Mouse (Mus musculus) thymus, postnatal 10 days (tissue): ENCODE measurements around the gene Arid1b.

Experiments
- DNase-seq, 2 experiments: peaks; one replicate each; pipeline ENCODE4 v3.0.0; 2021; ENCODE audit warnings: low spot score in 2 of 2

The Arid1b gene

GRCm38 (mm10) chr17:5112116-5112515 lies 118.0 kb downstream of the Arid1b start:
- DNase-seq = no peak

DNA sequence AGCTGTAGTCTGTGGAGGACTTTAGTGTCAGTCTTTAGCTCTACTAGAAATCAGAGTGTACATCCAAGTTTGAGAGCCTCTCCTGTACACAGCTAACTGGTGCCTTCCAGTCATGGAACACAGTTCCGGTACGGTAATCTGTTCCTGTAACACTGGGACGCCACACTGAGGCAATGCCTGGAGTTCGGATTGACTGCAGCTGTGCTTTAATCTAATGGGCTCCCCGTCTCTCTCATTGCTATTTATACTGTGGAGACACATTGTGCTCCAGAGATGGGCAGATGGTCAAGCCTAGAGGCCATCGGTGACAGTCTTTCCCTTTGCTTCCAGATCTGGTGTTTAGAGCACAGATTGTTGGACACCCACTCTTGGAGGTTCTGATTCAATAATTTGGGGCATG lies 121.8 kb downstream of the Arid1b start:
- DNase-seq = no peak

DNA sequence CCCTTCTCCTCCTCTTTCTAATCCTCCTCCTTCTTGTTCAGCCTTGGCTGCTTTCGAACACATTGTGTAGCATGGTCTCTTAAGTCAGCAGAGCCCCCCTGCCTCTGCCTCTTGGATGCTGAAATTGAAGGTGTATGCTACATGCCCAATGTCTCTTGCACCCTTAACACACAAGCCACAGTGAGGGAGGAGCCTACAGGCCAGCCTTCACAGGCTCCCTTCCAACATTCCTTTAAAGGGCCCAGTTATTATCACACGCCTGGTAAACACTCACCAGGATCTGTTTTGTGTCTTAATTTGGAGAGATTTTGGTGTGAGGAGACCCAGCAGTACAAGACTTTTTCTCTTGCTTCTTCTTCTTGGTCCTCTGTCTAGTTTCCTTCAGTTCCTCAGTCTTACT lies 122.9 kb downstream of the Arid1b start:
- DNase-seq = no peak

GRCm38 (mm10) chr17:5118171-5118570 lies 124.0 kb downstream of the Arid1b start:
- no peak for DNase-seq

- DNase-seq = no peak
Observed at GRCm38 (mm10) chr17:5124643-5125042, 130.5 kb downstream of the Arid1b start.

DNA sequence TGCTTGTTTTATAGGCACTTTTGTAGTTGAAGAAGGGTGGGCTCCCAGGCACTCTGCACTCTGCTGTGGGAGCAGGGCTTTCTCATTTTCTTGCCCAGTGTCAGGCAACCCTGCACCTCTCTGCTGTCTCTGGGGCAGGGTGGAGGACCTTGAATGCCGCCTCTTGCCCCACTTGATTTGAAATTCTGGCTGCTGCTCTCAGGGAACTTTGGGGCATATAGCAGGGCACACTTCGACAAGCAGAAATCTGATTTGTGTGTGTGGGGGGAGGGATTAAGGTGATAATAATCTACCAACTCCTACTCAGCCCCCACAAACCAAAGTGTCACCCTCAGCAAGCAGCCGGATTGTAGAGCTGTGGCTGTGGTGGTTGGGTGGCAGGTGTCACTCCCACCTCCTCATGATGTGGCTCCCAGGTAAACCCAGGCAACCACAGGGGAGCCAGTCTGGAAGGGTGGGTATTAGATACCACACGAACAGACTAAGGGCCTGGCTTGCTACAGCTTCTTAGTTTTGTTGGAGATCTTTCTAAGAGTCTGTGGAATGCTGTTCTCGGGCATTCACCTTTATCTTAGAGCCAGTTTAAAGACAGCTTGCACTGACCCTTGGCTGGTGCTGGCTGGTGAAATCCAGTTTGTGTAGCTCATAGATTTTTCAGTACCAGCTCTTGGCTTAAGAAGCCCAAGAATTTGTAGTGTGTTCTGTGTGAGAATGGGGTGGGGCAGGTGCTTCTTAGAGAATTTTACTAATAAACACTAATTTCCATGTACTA lies 131.1 kb downstream of the Arid1b start:
- peak in 1 of 2 experiments; percentile 18 for DNase-seq

DNA sequence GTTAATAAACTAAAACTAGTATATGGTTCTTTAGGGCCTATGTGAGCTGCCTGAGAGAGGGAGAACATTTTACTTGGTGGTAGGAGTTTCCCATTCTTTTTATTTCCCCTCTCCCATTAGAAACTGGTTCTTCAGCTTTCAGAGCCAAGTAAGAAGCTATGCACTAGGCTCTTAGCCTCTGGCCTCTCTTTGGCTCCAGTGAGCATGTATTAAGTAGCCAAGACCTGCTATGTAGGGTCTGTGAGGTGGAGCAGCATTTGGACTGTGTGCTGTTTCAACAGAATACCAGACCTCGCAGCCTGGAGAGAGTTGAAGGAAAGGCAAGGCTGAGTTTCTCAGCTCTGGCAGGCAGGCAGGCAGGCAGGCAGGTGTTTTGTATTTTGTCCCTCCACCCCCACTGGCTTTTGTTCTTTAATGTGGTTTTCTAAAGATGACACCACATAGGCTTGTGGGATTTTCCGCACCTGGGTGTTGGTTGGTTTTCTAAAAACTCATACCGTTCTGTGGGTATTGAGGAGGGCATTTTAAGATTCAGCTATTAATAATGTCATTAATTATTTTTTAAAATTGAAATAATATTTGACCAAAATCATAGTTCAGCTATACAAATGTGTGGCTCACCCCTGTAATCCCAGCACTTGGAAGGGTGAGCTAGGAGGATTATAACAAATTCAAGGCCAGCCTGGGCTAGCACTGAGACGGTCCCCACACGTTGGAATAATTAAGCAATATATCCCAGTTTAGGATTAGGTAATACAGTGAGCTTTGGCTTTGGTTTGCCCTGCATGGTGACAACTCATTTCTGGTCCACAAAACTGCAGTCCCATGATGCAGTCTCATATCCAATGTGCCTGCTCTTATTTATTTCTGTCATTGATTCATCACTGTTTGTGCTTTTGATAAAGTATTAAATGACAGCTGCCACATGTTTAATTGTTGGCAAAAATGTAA lies 132.0 kb downstream of the Arid1b start:
- peak; percentile 46 to 56 for DNase-seq

DNA sequence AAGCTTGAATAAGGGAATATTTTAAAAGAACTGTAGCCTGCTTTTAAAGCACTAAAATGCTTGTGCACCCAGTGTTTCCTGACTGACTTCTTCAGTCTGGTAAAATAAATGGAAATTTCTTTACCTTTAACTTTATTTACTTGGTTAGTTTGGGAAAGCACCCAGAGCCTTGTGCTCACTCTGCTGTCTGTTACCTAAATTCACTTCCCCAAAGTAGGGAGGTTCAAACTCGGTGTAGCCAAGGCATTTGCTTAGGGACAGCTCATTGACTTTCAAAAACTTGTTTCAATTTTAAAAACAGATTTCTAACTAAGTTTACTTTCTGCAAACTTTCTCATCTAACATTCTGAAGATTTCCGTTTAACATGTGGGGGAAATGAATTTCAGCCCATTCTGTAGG lies 135.5 kb downstream of the Arid1b start:
- DNase-seq = no peak

DNA sequence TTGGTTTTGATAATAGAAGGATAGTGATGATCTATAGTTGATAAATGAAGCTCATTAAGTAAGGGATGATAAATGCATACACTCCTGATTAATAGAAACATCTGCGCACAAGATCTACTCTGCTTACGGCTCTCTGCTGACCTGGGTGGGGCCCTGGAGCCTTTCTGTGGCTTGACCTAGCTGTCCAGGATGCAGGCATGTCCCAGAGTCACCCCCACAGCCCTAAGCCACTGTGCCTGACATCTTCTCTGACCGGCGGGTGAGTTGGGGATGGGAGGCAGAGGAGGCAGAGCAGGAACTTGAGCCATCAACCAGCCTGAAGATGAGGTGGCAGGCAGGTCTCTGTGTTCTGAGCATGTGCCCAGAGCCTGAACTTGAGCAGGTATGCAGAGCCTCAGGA lies 136.0 kb downstream of the Arid1b start:
- no peak for DNase-seq

DNA sequence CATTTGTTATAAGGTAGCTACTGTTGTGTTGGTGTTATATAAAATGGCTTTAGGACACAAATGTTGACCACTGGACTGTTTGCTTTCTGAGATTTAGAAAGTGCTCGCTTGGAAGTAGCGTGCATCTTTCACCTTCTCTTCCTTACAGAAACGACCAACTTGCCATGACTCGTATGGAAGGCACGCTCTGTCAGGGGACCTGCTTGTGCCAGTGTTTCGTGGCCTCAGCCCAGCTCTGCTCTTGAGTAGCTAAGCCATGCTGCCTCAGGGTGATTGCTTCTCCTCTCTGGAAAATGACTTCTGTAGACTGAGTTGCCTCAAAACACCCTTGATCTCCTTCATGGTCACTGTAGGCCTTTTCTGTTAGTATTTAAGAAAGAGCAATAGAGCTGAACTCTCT lies 137.6 kb downstream of the Arid1b start:
- no peak for DNase-seq

GRCm38 (mm10) chr17:5132296-5132986 lies 138.3 kb downstream of the Arid1b start:
- no peak for DNase-seq

DNA sequence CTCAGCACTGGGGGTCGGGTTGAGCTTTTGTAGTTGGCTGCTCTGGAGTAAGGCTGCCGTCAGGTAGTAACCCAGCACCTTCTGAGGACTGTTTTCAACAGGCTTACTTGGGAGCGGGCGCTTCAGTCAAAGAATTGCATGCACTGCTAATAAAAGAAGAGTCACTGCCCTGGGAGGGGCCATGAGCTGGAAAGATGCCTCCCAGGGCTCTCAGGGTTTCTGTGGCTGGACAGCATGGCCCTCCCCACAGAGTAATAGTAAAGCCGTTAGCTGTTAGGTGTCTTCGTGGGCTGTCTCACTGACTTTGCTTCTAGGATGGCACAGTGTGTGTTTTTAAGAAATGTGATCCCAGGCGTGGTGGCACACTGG lies 138.8 kb downstream of the Arid1b start:
- DNase-seq = no peak

DNA sequence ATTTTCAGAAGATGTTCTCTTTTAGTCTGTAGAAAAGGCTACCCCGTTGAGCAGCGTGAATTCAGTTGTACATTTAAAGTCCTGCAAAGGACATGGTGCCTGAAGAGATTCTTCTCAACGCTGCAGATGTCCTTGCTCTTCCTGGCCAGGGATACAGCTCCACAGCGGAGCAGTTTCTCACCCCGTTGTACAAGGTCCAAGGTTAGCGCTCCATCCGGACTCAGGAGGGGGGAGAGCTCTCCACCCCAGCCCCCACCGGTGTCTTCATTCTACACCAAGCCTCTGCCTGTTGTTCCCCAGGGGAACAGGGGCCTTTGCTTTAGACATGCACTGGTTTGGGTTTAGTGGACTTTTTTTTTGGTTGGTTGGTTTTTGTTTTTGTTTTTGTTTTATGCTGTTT lies 139.7 kb downstream of the Arid1b start:
- DNase-seq = no peak

GRCm38 (mm10) chr17:5134271-5134670 lies 140.1 kb downstream of the Arid1b start:
- DNase-seq = no peak

- DNase-seq = no peak
Observed at GRCm38 (mm10) chr17:5137936-5138335, 143.8 kb downstream of the Arid1b start.

- DNase-seq = peak; percentile 65 to 76
Observed at GRCm38 (mm10) chr17:5138641-5139205, 144.6 kb downstream of the Arid1b start.

- DNase-seq = no peak
Observed at GRCm38 (mm10) chr17:5139553-5139952, 145.4 kb downstream of the Arid1b start.

GRCm38 (mm10) chr17:5143735-5144439 lies 149.8 kb downstream of the Arid1b start:
- DNase-seq = no peak

DNA sequence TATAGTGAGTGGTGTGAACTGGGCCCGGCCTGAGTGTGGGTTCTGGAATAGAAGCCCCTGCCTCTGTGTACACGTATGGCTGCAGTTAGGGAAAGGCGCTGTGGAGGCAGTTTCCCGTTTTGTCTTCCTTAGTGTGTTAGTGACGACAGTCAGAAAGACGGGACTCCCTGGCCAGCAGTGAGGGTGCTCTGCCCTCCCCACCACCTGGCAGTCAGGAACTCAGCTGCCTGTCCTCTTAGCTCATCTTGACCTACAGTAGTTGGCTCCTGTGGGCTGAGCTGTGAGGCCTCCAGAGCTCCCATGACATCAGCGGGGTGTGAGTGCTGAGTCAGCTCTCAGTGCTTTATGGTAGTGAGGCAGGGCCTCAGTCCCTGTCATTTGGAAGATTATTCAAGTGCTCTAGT lies 156.5 kb downstream of the Arid1b start:
- DNase-seq = no peak

- no peak for DNase-seq
Observed at GRCm38 (mm10) chr17:5151852-5152251, 157.7 kb downstream of the Arid1b start.

DNA sequence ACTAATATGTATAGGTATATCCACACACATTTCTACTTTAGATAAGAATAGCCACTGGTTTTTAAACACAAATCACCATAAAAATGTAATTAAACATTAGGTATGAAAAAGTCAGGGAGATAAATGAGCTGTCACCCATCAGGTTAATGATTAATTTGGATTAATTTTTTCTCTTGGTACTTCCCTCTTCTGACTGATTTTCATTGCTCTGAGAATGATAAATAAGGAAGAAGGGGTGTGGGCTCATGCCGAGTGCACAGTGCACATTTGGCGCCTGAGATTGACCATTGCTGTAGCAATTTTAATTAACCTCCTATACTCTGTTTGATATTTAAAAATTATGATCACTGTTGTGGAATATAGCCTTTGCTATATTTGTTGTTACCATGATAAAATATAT lies 159.3 kb downstream of the Arid1b start:
- no peak for DNase-seq
